Mouse (Mus musculus): ENCODE results near the gene Obsl1.
A peak's percentile ranks its signal among the peaks of the same experiment; 100 is the strongest.

The Obsl1 gene

DNA sequence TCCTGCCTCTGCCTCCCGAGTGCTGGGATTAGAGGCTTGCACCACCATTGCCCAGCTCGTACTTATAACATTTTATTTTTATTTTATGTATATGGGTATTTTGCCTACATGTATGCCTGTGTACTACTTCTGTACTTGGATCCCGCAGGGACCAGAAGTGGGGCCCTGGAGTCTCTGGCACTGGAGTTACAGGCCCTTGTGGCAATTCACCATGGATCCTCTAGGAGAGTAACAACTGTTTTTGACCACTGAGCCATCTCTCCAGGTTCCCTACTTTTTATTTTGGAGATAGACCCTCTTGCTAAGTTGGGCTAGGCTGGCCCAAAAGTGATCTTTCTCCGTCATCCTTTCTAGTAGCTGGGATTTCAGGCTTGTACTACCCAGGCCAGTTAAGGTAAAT lies 12.2 kb upstream of the Obsl1 start:
- DNase-seq (ENCODE audit: low spot score): no peak

DNA sequence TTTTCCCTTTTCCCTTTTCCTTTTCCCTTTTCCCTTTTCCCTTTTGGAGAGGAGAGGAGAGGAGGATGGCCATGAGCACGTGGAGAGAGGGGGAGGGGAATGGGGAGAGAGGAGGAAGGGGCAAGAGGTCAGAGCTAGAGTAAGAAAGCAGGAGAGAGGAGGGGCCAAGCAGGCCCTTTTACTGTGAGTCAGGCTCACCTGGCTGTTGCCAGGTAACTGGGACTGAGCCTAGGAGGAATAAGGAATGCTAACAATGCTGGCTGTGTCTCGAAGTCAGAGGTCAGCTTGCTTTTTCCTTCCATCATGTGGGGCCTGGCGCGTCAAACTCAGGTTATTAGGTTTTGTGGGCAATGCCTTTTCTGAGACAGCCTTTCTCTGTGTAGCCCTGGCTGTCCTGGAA lies 11.7 kb upstream of the Obsl1 start:
- no peak for DNase-seq (ENCODE audit: low spot score)

DNA sequence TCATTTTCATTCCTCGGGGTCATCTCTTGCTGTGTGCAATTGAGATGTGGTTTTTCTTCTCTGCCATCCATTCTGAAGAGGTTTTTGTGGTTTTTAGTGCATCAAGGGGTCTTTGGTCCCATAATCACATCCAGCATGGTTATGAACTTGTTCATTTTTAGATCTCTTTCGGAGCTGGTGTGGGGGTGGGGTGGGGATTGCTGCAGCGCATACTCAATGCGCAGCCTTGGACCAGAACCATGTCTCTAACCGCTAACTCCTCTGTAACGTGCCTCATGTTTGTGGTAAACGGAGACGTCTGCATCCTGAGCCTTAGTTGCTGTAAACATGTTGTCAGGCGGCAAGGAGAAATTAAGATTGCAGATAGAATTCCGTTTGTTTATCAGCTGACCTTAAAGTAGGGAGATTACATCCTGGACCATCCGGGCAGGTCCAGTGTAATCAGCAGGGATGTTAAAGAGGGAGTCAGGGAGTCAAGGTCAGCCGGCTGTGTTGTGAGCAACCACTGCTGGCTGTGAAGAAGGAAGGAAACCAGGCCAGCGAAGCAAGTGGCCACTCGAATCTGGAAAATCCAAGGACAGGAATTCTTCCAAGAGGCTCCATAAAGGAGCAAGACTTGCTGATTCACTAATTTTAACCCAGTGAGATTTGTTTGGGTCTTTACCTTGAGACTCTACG lies 10.6 kb upstream of the Obsl1 start:
- DNase-seq (ENCODE audit: low spot score): no peak

DNA sequence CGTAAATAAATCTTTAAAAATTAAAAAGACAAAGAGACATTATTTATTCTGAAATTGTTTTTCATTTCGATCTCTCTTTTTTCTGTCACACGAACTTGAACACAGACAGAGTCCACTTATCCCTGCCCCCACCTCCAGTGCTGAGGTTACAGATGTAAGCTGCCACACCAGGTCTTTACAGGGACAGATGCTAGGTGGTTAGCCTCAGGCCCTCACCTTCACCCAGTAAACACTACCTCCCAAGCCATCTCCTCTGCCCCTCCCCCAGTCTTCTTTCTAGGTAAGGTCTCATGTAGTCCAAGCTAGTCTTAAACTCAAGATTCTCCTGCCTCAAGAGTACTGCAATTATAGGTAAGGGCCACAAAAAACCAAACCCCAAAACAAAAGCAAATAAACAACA lies 6.3 kb upstream of the Obsl1 start:
- no peak for DNase-seq (ENCODE audit: low spot score)

DNA sequence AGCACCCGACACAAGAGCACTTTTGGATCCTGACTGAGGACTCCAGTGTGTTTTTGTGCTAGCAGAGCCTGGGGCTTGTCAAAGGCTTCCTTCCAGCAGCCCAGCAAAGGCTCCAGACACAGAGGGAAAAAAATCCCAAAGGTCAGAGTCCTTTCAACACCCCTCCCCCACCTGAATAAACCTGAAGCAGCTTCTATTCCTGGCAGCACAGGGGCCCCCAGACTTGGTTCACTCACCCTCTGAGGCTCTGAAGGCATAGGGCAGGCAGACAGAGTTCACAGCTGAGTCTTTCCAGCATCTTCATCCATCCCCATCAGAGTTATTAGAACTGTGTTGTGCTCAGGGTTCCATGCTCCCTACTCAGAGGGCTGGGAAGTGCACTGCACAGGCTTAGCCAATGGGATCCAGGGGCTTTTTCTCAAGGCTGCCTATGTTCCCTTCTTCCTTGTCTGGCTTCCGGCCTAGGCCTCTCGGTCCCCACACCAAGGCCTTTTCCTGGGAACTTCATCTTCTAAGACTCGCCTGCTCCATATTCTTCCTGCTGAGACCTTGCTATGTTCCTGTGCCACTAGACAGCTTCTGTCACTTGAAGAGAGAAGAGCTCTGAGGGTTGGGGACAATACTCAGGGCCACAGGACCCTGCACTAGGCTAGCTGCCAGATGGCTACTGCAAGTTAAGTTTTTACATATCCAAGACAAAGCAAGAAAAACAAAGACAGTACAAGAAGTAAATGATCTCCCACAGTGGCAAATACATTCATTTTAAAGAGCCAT lies 5.4 kb upstream of the Obsl1 start:
- no peak for DNase-seq (ENCODE audit: low spot score)

DNA sequence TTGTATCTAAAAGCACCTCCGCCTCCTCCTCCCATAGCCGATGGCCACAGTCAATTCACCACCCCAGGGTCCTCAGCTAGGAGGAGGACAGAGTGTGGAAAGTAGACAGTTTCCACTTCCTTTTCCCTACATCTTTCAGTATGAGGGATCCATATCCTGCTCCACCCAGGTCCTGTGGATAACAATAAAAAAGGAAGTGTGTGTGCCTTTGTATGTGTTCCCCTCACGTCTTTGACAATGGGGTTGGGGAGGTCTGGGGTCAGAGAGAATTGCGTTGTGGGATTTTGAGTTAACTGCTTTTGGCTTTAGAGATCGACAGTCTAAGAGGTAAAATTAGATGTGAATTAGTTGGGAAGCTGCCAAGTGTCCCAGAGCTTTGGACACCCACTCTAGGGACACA lies 3.9 kb upstream of the Obsl1 start:
- no peak for DNase-seq (ENCODE audit: low spot score)

DNA sequence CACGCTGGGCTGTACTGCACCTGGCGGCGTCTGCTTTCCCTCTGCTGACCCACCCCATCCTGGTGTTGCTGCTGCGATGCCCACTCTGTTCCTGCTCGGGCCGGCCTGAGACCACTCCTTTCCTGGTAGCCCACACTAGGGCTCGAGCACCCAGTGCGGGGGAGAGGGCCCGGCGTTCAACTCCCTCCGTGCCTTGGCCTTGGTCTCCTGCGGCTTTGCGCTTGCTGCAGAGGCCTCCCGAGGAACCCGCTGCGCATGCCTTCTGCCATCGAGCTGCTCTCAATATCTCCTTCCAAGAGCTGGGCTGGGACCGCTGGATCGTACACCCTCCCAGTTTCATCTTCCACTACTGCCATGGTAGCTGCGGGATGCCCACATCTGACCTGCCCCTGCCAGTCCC lies 3.3 kb upstream of the Obsl1 start:
- DNase-seq (ENCODE audit: low spot score): no peak

DNA sequence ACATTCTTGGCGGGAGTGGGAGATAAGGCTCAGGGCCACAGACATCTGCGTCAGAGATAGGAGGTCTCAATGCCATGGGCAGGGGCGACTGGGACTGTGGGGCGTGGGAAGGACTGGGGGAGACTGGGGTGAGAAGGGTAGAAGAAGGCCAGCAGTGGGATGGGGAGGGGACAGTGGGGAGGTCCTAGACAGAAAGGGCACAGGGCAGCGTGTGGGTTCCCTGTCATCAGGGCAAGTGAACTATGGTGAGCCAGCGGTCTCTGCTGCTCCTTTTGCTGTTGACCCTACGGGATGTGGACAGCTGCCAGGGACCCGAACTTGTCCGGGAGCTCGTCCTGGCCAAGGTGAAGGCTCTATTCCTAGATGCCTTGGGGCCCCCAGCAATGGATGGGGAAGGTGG lies 754 bp upstream of the Obsl1 start, which contains the start of gene Inha:
Inha (plus strand) TSS at position 72 of the 400 bp plus-strand sequence.
- no peak for DNase-seq (ENCODE audit: low spot score)

DNA sequence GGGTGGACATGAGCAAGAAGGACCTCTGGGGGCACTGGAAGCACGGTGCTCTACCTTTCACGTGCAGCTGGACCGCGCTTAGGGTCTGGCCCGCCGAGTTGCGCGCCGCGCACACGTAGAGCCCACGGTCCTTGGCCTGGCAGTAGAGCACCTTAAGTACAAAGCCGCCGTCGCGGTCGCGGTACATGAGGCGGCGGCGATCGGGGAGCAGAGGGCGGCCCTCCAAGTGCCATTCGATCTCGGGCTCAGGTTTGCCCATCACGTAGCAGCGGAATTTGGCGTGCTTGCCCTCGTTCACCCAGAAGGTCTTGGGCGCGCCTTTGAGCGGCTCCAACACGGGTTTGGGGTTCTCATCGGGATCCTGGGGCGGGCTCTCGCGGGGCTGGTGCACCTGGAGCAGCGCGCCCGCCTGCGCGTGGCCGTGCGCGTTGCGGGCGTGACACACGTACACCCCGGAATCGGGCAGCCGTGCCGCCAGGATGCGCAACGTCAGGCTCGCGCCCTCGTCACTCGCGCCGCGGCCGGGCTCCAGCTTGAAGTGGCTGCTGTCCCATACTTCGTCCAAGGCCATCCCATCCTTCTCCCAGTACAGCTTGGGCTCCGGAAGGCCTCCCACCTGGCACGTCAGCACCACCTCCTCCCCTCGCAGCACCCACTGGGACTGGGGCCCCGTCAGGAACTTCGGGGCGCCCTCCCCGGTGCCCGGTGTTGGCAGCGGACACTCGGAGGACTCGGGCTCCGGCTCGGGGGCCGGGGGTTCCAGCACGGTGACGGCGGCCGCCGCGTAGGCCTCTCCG lies 895 bp downstream of the Obsl1 start:
- DNase-seq (ENCODE audit: low spot score): peak; percentile 75

DNA sequence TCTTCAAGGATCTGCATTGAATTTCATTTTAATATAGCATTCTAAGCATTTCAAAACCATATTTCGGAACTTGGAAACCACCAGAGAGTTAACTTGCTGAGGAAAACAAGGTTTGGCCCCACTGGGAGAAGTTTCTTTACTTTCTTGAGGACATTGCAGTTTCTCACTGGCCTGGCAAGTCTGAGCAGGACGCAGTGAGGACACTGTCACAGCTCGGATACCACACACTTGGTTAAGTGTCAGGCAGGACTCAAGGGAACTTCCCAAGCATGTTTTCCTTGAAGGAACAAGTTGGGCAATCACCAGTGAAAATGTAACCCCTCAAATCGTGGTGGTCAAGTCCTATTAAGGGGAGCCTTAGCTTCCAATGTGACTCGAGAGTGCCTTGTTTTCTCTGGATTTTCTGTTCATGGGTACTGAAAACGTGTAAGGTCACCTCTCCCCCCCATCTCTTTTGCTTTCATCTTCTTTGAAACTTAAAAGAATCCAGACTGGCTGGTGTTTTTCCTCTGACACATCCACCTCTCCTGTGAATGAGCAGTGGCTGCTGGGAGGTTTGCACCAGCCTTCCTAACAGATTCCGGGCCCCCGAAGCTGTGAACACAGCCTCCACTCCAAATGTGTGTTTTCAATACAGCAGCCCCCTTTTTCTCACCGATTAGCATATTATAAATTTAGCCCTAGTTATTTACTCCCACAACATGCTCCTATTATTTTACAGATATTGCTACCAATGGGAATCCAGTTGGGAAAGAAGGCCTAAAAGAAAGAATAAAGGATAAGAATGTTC lies 1.8 kb downstream of the Obsl1 start:
- DNase-seq (ENCODE audit: low spot score): no peak

DNA sequence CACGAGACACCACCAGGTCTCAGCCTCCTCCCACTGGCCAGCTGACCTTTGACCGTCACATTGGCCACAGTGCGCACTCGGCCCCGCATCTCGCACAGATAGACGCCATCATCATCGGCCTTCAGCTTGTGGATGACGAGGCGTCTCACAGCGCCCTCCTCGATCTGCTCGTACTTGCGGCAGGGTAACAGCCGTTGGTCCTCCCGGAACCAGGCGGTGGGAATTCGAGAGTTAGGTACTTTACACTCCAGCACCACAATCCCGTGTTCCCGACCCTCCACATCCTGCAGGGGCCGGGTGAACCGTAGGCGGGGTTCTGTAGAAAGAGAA lies 2.6 kb downstream of the Obsl1 start:
- DNase-seq (ENCODE audit: low spot score): no peak

DNA sequence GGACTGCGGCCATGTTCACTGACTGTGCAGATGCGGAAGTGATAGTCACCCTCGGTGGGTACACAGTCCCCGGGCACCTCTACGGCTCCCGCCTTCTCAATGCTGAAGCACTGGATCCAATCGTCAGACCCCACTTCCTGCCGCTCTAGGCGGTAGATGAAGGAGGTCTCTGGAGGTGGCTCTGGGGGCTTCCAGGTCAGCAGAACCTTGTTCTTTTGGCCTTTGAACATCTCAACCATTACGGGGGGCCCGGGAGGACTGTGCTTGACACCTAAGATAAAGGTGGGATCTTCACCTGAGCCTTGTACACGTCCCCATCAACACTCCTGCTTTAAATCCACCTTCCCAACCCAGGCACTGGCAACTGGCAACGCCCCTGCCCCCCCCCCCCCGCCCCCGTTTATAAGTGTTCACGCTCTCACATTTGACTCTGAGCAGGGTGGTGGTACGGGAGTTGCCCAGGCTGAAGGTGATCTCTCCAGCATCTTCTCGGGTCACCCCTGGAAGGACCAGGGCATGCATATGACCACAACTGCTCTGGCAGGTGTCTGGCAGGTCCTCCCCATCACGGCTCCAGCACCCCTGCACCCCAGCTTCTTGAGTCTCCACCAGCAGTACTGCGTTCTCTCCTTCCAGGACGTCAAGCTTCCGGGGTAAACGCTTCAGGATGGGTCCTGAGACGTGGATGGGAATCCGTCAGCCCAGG lies 3.2 kb downstream of the Obsl1 start:
- DNase-seq (ENCODE audit: low spot score): no peak

DNA sequence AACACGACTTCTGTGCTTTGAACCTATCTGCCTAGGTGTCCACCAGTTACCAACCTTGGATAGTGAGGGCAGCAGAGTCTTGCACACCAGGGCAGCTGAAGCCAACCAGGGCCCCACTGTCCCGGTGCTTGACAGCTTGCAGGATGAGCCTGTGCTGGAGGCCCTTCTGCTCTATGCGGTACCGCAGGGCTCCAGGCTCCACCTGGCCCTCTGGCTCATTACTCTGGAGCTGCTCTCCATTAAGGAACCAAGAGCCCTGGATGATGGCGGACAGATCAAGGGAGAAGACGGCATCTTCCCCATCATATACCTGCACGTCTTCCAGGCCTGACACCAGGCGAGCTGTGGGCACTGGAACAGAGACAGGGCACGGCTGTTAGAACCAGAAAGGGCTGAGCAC lies 4.3 kb downstream of the Obsl1 start:
- DNase-seq (ENCODE audit: low spot score): no peak

DNA sequence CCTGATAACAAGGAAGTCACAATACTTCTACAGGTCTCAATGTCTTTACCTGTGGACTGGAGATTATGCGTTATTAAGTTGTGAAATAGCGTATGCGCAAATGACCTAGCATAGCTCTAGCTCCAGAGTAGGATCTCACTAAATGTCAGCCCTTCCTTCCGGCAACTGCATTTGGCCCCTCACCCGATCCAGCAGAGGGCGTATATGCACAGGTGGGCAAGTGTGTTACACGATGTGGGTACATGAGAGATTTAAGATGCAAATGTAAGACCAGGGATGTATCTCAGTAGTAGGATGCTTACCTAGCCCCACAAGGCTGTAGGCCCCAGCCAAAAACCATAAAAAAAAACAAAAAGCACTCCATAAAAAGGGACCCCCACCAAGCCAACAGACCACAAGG lies 6.8 kb downstream of the Obsl1 start:
- no peak for DNase-seq (ENCODE audit: low spot score)

DNA sequence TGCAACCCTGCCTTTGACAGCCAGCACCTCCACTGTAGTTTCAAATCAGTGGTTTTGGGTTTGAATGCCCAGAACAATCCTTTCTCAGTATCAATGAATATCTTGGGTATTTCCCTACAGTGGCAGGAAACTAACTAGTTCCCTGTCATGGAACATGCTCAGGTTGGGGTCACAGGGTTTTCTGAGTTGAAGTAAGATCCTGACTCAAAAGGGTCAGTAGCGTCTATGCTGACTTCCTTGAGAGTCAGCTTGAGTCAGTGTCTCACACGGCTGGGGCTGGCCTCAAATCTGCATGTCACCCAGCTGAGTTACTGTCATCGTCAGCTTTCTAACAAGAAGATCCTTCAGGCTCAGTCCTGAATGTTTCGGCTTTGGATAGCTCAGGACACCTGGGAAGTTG lies 7.4 kb downstream of the Obsl1 start:
- no peak for DNase-seq (ENCODE audit: low spot score)

DNA sequence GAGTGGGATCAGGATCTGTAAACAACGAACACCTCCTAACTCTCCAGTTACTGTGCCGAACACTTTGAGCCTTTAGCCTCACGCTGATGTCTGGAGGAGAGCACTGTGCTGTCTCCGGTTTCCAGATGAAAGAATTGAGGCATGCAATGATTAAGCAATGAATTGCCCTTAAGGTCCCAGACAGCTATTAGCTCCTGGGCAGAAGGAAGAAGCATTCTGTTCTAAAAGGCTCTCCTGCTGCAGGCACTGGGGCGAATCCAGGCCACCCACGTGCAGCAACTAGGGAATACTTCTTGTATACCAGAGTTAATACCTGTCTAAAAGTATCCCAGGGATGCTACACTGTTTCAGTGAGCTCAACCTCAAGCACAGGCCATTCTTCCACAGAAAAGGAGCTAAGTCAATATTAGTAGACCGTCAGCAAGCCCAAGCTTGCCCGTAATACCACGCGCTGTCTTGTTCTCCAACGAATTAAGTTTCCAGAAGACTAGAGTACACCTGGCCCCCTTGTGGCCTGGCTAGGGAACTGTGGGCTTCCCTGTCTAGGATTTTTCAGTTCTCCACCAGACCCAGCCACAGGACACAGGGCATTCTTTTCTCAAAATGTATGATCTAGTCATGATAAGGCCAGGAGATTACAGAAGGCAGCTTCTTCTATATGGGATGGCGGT lies 11.2 kb downstream of the Obsl1 start:
- peak; percentile 59 for DNase-seq (ENCODE audit: low spot score)

DNA sequence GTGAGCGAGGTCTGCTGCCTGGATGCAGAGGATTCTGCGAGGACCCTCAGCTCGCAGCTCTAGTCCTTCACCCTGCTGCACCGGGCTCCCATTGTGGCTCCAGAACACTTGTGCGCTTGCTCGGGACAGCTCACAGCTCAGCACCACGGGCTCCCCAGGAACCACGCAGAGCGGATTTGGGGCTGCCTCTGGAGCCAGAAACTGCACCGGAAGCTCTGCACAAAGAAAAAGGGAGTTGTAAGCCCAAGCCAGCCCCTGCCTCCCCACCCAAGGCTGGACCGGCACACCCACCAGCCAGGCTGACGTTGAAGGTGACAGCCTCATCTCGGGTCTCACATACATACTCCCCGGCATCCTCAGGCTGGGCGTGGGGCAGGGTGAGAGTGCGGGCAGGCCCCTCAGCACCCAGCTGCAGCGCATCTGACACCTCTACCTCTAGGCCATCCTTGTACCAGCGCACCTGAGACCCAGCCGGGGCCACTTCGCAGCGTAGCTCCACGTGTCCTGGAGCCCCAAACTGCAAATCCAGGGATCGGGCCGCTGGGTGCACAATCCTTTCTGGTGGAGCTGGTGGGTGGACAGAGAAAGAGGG lies 13.6 kb downstream of the Obsl1 start:
- DNase-seq (ENCODE audit: low spot score): no peak

DNA sequence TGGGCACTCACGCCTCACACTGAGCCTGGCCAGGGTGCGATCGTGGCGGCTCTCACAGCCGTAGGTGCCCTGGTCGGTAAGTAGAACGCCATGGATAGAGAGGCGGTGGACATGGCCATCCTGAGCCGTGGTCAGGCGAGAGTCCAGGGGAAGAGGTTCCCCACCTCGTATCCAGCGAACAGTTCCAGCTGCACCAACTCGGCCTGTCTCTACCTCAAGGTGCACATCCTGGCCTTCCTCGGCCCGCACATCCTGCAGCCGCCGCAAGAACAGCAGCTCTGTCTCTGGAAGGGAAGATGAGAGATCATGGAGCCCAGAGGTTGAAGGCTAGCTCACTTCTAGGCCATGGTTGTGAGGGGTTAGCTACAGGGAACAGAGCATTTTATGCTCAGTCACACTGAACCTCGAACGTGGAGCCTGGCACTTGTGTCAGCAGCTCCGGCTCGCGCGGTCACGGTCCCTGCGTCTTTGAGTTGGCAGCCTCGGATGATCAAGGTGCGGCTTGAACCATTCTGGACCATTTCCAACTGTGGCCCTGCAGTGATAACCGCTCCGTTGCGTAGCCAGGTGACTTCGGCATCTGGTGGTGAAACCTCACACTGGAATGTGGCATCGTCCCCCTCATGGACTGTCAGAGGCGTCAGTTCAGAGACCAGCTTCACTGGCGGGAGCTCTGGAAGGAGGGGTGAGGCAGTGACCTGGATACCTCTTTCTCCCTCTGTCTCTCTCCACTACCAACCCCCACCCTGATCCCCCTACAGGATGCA lies 15.3 kb downstream of the Obsl1 start:
- DNase-seq (ENCODE audit: low spot score): no peak

DNA sequence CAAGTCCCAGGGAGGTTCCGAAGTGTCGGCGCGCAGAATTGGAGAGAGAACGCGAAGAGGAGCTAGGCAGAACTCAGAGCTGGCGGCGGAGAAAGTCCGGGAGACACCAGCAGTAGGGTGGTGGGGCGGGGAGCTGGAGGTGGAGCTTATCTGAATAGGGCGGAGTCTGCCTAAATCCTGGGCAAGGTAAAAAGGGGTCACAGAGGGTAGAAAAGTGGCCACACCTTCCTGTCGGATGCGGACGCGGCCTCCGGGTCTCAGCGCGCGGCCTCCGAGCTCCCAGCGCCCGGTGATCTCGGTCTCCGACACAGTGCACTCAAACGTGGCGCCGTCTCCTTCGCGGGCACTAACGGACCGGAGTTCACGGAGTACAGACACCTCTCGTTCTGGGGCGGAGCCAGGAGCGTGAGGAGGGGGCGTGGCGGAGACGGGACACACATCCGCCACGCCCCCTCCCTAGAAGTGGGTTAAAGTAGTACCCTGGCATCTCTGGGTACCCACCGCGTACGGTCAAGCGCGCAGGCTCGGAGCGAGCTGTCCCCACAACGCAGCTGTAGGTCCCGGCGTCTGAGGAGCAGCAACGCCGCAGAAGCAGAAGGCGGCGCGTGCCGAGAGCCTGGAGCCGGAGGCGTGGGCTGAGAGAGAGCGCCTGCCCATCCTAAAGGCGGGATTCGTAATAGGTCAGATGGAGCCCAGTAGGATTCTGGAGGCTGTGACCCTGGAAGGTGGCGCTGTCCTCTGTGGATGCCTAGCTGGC lies 18.7 kb downstream of the Obsl1 start:
- peak; percentile 94 for DNase-seq (ENCODE audit: low spot score)
